Mouse (Mus musculus): ENCODE data around the gene Ap5m1. TPM values are rescaled to one million over a fixed set of nuclear protein-coding genes. Genes with fewer than 3 reads are reported as not detected.
"Not testable (repeated sequence)": the region's sequence is repeated elsewhere in the genome, so short reads cannot be mapped to it uniquely, and the experiment has no call there.

Gene Ap5m1
- 20.9 and 38.9 TPM in 2 replicates for total RNA-seq (2017)

- peak; percentile 10; the same call in 1 of the 2 replicates for ATAC-seq (replicated peaks; ENCODE audit: low read depth, poor library complexity, severe bottlenecking)
Observed at GRCm38 (mm10) chr14:49065529-49066273, at the start of gene Ap5m1. Gene Ap5m1 (plus strand): TSS chr14:49066097.

GRCm38 (mm10) chr14:49019765-49020164 lies 46.1 kb upstream of the Ap5m1 start:
- ATAC-seq (replicated peaks; ENCODE audit: low read depth, poor library complexity, severe bottlenecking) = peak; percentile 95

GRCm38 (mm10) chr14:49027040-49027778 lies 38.7 kb upstream of the Ap5m1 start:
- ATAC-seq (replicated peaks; ENCODE audit: low read depth, poor library complexity, severe bottlenecking) = no peak

GRCm38 (mm10) chr14:49027779-49028368 lies 38.0 kb upstream of the Ap5m1 start:
- ATAC-seq (replicated peaks; ENCODE audit: low read depth, poor library complexity, severe bottlenecking) = peak; percentile 73

- ATAC-seq (replicated peaks; ENCODE audit: low read depth, poor library complexity, severe bottlenecking) = no peak
Observed at GRCm38 (mm10) chr14:49028991-49029390, 36.9 kb upstream of the Ap5m1 start.

GRCm38 (mm10) chr14:49045610-49046009 lies 20.3 kb upstream of the Ap5m1 start:
- no peak for ATAC-seq (replicated peaks; ENCODE audit: low read depth, poor library complexity, severe bottlenecking)

- ATAC-seq (replicated peaks; ENCODE audit: low read depth, poor library complexity, severe bottlenecking) = peak; percentile 47; the same call in 1 of the 2 replicates
Observed at GRCm38 (mm10) chr14:49049492-49049891, 16.4 kb upstream of the Ap5m1 start.

GRCm38 (mm10) chr14:49063838-49064237 lies 2.1 kb upstream of the Ap5m1 start:
- ATAC-seq (replicated peaks; ENCODE audit: low read depth, poor library complexity, severe bottlenecking) = no peak

GRCm38 (mm10) chr14:49066274-49066823 lies 452 bp downstream of the Ap5m1 start, which contains the start of gene Exoc5:
Gene Exoc5 (minus strand): TSS chr14:49066653.
- ATAC-seq (replicated peaks; ENCODE audit: low read depth, poor library complexity, severe bottlenecking) = peak; percentile 86

GRCm38 (mm10) chr14:49072837-49073236 lies 6.9 kb downstream of the Ap5m1 start:
- no peak for ATAC-seq (replicated peaks; ENCODE audit: low read depth, poor library complexity, severe bottlenecking)

GRCm38 (mm10) chr14:49073896-49074295 lies 8.0 kb downstream of the Ap5m1 start:
- ATAC-seq (replicated peaks; ENCODE audit: low read depth, poor library complexity, severe bottlenecking) = no peak

GRCm38 (mm10) chr14:49074361-49074760 lies 8.5 kb downstream of the Ap5m1 start:
- ATAC-seq (replicated peaks; ENCODE audit: low read depth, poor library complexity, severe bottlenecking) = no peak

- no peak for ATAC-seq (replicated peaks; ENCODE audit: low read depth, poor library complexity, severe bottlenecking)
Observed at GRCm38 (mm10) chr14:49078820-49079219, 12.9 kb downstream of the Ap5m1 start.

GRCm38 (mm10) chr14:49086522-49086921 lies 20.6 kb downstream of the Ap5m1 start:
- ATAC-seq (replicated peaks; ENCODE audit: low read depth, poor library complexity, severe bottlenecking) = no peak

GRCm38 (mm10) chr14:49088155-49089048 lies 22.5 kb downstream of the Ap5m1 start:
- ATAC-seq (replicated peaks; ENCODE audit: low read depth, poor library complexity, severe bottlenecking) = no peak

GRCm38 (mm10) chr14:49089461-49090058 lies 23.7 kb downstream of the Ap5m1 start:
- no peak for ATAC-seq (replicated peaks; ENCODE audit: low read depth, poor library complexity, severe bottlenecking)

GRCm38 (mm10) chr14:49090102-49090501 lies 24.2 kb downstream of the Ap5m1 start:
- ATAC-seq (replicated peaks; ENCODE audit: low read depth, poor library complexity, severe bottlenecking) = no peak

GRCm38 (mm10) chr14:49091277-49091676 lies 25.4 kb downstream of the Ap5m1 start:
- ATAC-seq (replicated peaks; ENCODE audit: low read depth, poor library complexity, severe bottlenecking) = no peak

GRCm38 (mm10) chr14:49091755-49092154 lies 25.9 kb downstream of the Ap5m1 start:
- not testable (repeated sequence) for ATAC-seq (replicated peaks; ENCODE audit: low read depth, poor library complexity, severe bottlenecking)
